Mouse (Mus musculus) retina, embryonic 14.5 days (tissue): ENCODE results near the gene Klk8.
A peak's percentile ranks its signal among the peaks of the same experiment; 100 is the strongest.

Source experiments
- DNase-seq: peaks from one replicate; pipeline ENCODE4 v3.0.0-alpha.2; 2015; ENCODE audit warnings: low spot score

The Klk8 gene

GRCm38 (mm10) chr7:43797333-43797769 is at the start of gene Klk8:
Gene Klk8, plus strand, starts transcription at chr7:43797577.
- DNase-seq, result peak; percentile 35

- DNase-seq, result no peak
These were observed 49.6 kb upstream of the Klk8 start for GRCm38 (mm10) chr7:43747788-43748187.

GRCm38 (mm10) chr7:43752806-43753205 is 44.6 kb upstream of the Klk8 start:
- DNase-seq, result no peak

- no peak for DNase-seq
These were observed 30.9 kb upstream of the Klk8 start for GRCm38 (mm10) chr7:43766484-43766883.

GRCm38 (mm10) chr7:43768597-43768996 is 28.8 kb upstream of the Klk8 start, which contains the start of gene Klk12:
Gene Klk12, plus strand, starts transcription at chr7:43768897.
- DNase-seq, result no peak

- no peak for DNase-seq
These were observed 27.7 kb upstream of the Klk8 start for GRCm38 (mm10) chr7:43769636-43770035.

- no peak for DNase-seq
These were observed 26.7 kb upstream of the Klk8 start for GRCm38 (mm10) chr7:43770701-43771100.

- DNase-seq, result no peak
These were observed 25.5 kb upstream of the Klk8 start for GRCm38 (mm10) chr7:43771916-43772315.

GRCm38 (mm10) chr7:43772901-43773300 is 24.5 kb upstream of the Klk8 start:
- no peak for DNase-seq

- DNase-seq, result no peak
These were observed 23.0 kb upstream of the Klk8 start, which contains the start of gene Klk11 for GRCm38 (mm10) chr7:43774364-43774763. Gene Klk11, plus strand, starts transcription at chr7:43774604.

- DNase-seq, result peak; percentile 25
These were observed 22.6 kb upstream of the Klk8 start for GRCm38 (mm10) chr7:43774802-43775201.

- DNase-seq, result no peak
These were observed 21.9 kb upstream of the Klk8 start for GRCm38 (mm10) chr7:43775311-43776057.

- DNase-seq, result no peak
These were observed 20.9 kb upstream of the Klk8 start for GRCm38 (mm10) chr7:43776506-43776905.

- no peak for DNase-seq
These were observed 20.0 kb upstream of the Klk8 start for GRCm38 (mm10) chr7:43777423-43777822.

- DNase-seq, result no peak
These were observed 19.0 kb upstream of the Klk8 start for GRCm38 (mm10) chr7:43778176-43778970.

- DNase-seq, result no peak
These were observed 17.1 kb upstream of the Klk8 start for GRCm38 (mm10) chr7:43780241-43780640.

- DNase-seq, result no peak
These were observed 16.6 kb upstream of the Klk8 start, which contains the start of gene Klk10 for GRCm38 (mm10) chr7:43780746-43781145. Gene Klk10, plus strand, starts transcription at chr7:43781035.

GRCm38 (mm10) chr7:43781541-43781940 is 15.8 kb upstream of the Klk8 start:
- no peak for DNase-seq

- peak; percentile 93 for DNase-seq
These were observed 14.8 kb upstream of the Klk8 start for GRCm38 (mm10) chr7:43782275-43783265.

GRCm38 (mm10) chr7:43785286-43785685 is 12.1 kb upstream of the Klk8 start:
- DNase-seq, result no peak

- DNase-seq, result no peak
These were observed 9.3 kb upstream of the Klk8 start for GRCm38 (mm10) chr7:43788096-43788495.

GRCm38 (mm10) chr7:43789295-43789694 is 8.1 kb upstream of the Klk8 start:
- no peak for DNase-seq
